Mouse (Mus musculus) kidney, adult 18-20 months (tissue): ENCODE results near the gene Fam20b.

Source experiments
- DNase-seq: peaks from one replicate; pipeline ENCODE4 v3.0.0; 2021

Gene Fam20b

GRCm38 (mm10) chr1:156718950-156719805 lies at the start of gene Fam20b:
Gene Fam20b (minus strand): TSS chr1:156719086.
- peak; percentile 97 for DNase-seq

DNA sequence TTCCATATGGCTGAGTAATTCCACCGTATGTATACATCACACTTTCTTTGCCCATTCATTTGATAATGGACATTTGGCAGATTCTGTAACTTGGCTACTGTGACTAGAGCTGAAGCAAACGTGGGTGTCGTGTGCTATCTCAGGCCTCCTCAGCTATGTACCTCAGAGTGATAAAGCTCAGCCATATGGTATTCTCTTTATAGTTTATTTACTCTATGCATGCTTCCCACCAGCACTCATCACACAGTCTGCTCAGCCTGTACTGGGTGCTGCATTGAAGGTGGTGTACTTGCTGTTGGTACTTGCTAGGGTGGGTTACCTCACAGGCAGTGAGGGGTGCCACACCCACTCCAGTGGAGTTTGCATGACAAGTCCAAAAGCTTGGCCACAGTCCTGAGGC lies 46.4 kb upstream of the Fam20b start:
- no peak for DNase-seq

- DNase-seq: no peak
Measured at GRCm38 (mm10) chr1:156764584-156764983, 45.7 kb upstream of the Fam20b start.

- DNase-seq: no peak
Measured at GRCm38 (mm10) chr1:156763280-156763679, 44.4 kb upstream of the Fam20b start.

GRCm38 (mm10) chr1:156761430-156761801 lies 42.5 kb upstream of the Fam20b start:
- peak; percentile 33 for DNase-seq

GRCm38 (mm10) chr1:156760549-156761429 lies 41.9 kb upstream of the Fam20b start:
- no peak for DNase-seq

DNA sequence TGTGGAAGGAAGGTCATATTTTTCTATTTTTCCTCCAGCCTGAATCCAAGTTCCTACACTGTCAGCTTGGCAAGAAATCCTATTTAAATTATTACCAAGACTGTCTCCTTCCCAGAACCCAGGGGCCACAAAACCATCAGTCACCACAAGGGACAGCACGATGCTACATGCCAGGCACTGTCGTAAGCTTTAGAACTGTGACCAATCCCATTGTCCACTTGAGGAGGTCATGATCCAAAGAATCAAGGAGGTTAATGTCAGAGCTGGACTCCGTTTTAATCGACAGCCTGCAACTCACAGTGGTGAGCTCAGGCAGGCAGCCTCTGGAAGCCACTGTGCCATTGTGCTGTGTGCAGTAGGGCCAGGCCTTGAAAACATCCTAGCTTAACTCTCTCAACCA lies 39.4 kb upstream of the Fam20b start:
- DNase-seq: no peak

DNA sequence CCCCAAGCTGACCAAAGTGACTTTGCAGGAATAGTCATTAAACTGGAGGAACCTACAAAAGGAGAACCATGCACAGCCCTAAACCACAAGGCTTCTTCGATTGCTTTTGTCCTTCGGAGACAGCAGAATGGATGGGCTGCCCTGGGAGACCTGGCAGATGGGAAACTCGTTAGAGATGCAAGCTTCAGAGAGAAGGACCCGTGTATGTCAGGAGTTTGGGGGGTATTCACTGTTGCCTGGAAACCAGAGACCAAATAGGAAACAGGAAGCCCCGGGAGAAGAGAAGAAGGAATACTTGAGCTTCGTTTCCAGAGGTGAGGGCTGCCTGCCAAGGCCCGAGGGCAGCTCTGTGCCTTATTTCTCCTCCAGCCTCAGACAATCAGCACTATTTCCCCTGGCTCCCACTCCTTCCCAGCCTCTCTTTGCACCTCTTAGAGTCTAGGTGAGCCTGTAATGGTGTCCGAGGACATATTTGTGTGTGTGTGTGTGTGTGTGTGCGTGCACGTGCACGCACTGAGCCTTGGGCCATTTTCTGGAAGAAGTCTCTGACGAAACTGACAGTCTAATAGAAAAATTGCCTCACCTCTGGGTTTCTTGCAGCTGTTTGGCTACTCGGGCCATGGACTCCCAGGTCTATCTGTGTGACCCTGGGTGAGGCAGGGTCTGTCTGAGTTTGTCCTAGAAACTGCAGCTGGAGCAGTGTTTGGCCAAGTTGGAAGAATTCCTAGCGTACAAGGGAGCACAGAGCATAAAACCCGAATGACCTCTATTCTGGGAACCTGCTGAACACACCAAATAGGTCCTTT lies 35.9 kb upstream of the Fam20b start:
- DNase-seq: no peak

GRCm38 (mm10) chr1:156752990-156753389 lies 34.1 kb upstream of the Fam20b start:
- DNase-seq: no peak

DNA sequence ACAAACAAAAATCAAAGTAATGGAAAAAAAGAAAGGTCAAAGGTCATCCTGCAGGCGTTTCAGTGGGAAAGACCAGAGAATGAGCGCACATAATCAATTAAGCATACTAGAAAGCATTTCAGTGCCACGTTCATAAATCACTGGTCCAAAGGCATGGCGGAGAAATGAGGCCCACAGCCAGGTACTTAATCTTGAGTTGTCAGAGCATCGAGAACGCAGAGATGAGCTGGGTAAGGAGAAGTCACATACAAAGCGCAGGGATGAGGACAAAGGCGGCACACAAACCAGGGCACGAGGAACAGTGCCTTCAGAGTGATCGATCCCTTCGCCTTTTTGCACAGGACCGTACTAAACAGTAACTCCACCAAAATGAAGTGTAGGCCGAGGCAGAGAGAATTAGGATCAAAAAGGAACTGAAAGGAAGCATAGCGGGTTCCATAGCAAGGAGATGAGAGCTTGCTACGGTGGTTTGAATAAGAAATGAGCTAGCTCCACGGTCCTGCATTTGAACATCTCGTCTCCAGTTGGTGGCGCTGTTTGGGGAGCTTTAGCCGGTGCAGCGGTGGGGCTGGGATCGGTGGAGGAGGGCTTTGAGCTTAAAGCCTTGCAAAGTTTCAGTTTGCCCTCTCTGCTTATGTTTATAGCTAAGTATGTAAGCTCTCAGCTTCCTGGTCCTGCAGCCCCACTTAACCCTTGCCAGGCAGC lies 33.3 kb upstream of the Fam20b start:
- peak; percentile 70 for DNase-seq

DNA sequence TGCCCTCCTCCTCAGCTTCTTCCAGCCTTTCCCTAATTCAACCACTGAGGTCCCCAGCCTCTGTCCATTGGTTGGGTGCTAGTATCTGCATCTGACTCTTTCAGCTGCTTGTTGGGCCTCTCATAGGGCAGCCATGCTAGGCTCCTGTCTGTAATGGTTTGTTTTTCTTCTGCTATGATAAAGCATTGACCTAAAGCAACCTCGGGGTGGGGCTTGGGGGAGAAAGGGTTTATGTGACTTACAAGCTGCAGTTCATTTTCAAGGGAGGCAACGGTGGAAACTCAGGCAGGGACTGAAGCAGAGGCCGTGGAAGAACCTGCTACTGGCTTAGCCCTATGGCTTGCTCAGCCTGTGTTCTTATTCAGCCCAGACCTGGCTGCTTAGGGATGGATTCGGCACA lies 31.4 kb upstream of the Fam20b start:
- DNase-seq: no peak

GRCm38 (mm10) chr1:156749136-156749535 lies 30.2 kb upstream of the Fam20b start:
- no peak for DNase-seq

- DNase-seq: no peak
Measured at GRCm38 (mm10) chr1:156748435-156749005, 29.6 kb upstream of the Fam20b start.

DNA sequence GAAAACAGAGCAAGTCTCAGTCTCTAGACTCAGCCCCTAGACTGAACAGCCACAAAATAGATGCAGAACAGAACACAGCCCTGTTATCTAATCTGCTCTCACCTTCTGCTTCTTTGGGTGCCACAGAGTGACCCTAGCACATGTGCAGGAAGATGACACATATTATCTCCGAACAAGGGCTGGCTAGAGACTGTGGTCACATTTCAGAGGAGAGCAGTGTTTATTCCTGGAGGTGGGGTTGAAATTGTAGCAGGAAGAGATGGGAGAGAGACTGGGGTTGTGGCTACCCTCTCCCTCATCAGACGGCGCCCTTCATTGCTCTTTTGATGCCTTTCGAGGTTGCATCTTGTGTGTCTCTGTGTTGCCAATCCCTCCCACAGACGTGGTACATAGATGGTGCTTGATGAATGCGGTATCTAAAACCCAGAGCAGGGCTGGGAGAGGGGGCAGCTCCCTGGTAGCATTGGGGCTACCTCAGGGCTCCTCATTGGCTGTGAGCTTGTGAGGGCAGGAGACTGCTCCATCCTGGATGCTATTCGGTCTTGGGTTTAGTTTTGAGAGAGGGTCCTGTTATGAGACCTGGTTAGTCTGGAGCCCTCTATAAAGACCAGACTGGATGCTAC lies 26.4 kb upstream of the Fam20b start:
- DNase-seq: no peak

DNA sequence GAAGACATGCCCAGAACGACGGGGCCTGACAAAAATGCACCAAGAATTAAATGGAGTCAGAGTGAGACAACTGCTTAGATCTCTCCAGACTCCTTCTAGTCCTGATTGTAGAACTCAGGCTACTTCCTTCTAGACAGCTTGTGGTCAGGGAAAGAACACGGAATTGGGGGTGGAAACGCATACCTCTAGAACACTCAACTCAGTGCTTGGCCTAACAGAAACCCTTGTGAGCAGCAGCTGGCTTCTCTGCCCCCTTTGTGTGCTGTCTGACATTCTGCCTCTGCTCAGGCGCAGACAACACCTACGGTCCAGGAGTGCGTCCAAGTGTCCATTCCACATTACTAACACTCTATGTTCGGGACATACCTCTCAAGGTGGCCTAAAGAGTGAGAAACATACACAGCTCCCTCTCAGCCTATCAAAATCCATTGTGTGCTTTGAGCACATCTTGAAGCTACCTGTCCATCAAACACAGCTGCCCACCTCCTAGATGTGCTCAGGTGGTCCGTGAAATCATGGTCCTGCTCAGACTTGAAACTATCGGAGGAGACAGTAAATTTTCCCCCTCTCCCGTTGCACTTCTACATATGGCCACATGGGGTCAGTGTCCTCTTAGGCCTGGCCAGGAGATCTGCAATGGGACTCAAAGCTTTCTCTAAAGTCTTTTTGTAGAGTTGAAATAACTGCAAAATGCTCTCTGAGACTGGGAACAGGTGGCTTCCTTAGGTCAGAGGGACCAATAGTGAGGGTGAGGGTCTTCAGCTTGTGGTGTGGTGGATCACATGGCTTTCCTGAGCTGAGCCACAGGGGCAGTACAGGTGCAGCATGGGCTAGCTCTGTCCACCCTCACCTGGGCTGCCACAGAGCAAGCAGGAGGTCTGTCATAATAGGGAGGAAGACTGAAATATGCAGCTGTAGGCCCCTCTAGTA lies 22.9 kb upstream of the Fam20b start:
- DNase-seq: peak; percentile 67

GRCm38 (mm10) chr1:156735788-156736187 lies 16.9 kb upstream of the Fam20b start:
- no peak for DNase-seq

DNA sequence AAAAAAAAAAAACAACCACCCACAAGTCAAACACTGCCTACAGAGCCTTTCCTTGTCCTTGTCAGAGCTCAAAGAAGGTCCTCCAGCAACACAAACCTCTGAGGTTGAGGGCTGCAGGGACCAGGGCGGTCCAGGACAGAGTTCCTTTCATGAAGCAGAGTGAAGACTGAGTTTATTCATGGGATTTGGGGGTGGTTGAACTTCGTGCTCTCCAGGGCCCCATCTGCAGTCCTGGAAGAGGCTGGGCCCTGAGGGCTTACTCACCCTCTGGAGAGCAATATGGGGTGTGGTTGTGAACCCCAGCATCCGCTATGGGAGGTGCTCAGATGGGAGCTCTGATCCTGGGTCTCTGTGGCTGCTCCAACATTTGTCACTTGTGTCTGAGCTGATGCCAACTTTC lies 15.1 kb upstream of the Fam20b start:
- no peak for DNase-seq

GRCm38 (mm10) chr1:156733559-156733958 lies 14.7 kb upstream of the Fam20b start:
- DNase-seq: no peak

DNA sequence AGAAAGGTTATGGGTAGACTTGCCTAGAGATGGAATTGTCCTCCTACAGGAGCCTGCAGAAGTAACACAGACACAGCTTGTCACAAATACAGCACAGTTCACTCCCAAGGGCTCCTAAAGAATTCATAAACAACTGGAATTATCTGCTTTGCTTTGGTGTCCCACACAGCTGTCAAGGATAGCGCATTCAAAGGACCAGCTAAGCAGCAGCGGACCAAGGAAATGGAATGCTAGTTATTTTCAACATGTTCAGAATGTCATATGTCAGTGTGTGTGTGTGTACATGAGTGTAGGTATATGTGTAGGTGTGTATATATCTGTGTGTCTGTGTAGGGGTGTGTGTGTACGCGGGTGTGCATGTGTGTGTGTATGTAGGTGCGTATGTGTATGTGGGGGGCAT lies 14.1 kb upstream of the Fam20b start:
- DNase-seq: no peak

DNA sequence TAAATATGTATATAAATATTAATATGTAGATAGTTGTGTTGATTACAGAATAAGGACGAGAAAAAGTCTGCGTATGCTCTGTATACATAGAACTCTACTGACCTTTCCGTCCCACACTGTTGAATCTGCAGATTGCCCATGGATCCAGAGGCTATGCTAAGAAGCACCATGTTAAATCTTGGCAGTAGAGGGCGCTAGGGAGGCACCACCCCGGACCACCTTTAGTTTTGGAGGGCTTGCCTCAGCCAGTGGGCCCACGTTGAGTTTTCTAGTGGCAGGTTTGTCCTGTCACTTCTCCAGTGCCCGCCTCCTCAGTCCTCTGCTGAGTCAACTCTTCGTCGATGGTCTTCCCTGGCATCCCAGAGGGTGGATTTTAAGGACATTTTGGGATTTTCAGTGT lies 11.9 kb upstream of the Fam20b start:
- no peak for DNase-seq
